Mouse (Mus musculus) cerebellum, adult 11 months (tissue): ENCODE data around the gene Olfr826.
"Not testable (repeated sequence)": the region's sequence is repeated elsewhere in the genome, so short reads cannot be mapped to it uniquely, and the experiment has no call there.

Experiments
- DNase-seq: peaks from one replicate; pipeline ENCODE4 v3.0.0; 2022

The Olfr826 gene

GRCm38 (mm10) chr10:130184086-130184485 is at the start of gene Olfr826:
Gene Olfr826 (minus strand): TSS chr10:130184186.
- DNase-seq: no peak

GRCm38 (mm10) chr10:130232117-130232516 is 48.1 kb upstream of the Olfr826 start:
- DNase-seq: no peak

GRCm38 (mm10) chr10:130229584-130229983 is 45.6 kb upstream of the Olfr826 start:
- no peak for DNase-seq

- DNase-seq: peak; percentile 28
Observed at GRCm38 (mm10) chr10:130228246-130228645, 44.3 kb upstream of the Olfr826 start.

- DNase-seq: no peak
Observed at GRCm38 (mm10) chr10:130225034-130225433, 41.0 kb upstream of the Olfr826 start.

- no peak for DNase-seq
Observed at GRCm38 (mm10) chr10:130214303-130214702, 30.3 kb upstream of the Olfr826 start, which contains the start of gene Olfr827. Gene Olfr827 (minus strand): TSS chr10:130214403.

- no peak for DNase-seq
Observed at GRCm38 (mm10) chr10:130166666-130167065, 17.3 kb downstream of the Olfr826 start, which contains the start of gene Olfr825. Gene Olfr825 (minus strand): TSS chr10:130166766.

GRCm38 (mm10) chr10:130165196-130165595 is 18.8 kb downstream of the Olfr826 start:
- no peak for DNase-seq

- DNase-seq: no peak
Observed at GRCm38 (mm10) chr10:130144121-130144520, 39.9 kb downstream of the Olfr826 start.

GRCm38 (mm10) chr10:130142481-130142880 is 41.5 kb downstream of the Olfr826 start:
- not testable (repeated sequence) for DNase-seq

GRCm38 (mm10) chr10:130134811-130135210 is 49.2 kb downstream of the Olfr826 start:
- DNase-seq: no peak

GRCm38 (mm10) chr10:130129900-130130299 is 54.1 kb downstream of the Olfr826 start, which contains the start of gene Olfr824:
Gene Olfr824 (minus strand): TSS chr10:130130000.
- not testable (repeated sequence) for DNase-seq
